Mouse (Mus musculus) adrenal gland, postnatal 14 days (tissue): ENCODE measurements around the gene Gm21866. TPM values are rescaled to one million over a fixed set of nuclear protein-coding genes. Genes with fewer than 3 reads are reported as not detected.
"Not testable (repeated sequence)": the region's sequence is repeated elsewhere in the genome, so short reads cannot be mapped to it uniquely, and the experiment has no call there.

Source experiments
- DNase-seq: peaks from one replicate; pipeline ENCODE4 v3.0.0; 2021; ENCODE audit warnings: mixed read lengths
- long read RNA-seq, 2 experiments: library from polyadenylated mRNA; stranded (forward); transcript quantifications; one replicate each; pipeline ENCODE4 v2.0.0; 2021
- total RNA-seq: library from RNA; stranded (reverse); gene quantifications from 2 replicates; pipeline ENCODE4 v1.2.3, GENCODE M21; 2021

The Gm21866 gene
- not detected in 2 replicates for total RNA-seq
- long read RNA-seq, experiment 1 = 0 reads
- long read RNA-seq, experiment 2 = 0 reads

GRCm38 (mm10) chrY:13465479-13465878 lies at the start of gene Gm21866:
TSS of gene Gm21866 (minus strand) at chrY:13465579.
- not testable (repeated sequence) for DNase-seq

DNA sequence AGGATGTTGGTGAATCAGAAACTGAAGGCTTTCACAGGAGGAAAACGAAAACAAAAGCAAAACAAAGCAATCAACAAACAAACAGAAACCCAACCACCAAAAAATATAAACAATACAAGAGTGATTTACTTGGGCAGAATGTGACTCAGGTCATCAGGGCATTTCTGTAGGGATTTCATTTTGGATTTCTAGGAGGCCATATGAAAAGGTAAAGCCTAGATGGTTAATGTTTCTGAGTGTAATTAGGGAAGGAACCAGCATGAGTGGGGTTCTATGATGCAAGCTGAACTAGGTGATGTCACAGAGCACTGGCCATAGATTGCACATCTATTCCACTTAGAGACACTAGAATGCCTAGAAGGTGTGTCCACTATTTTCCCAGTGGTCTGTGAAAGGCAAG lies 28.3 kb upstream of the Gm21866 start, which contains the start of gene Gm20773:
TSS of gene Gm20773 (plus strand) at position 301 of the 400 bp plus-strand sequence.
- not testable (repeated sequence) for DNase-seq

Other genes with a start within 250 kb of the Gm21866 start
- gene Gm21828, start 241.7 kb downstream of the Gm21866 start, total RNA-seq = not detected in 2 replicates
- gene Gm21440, start 213.2 kb downstream of the Gm21866 start, total RNA-seq = not detected in 2 replicates
- not detected in 2 replicates for gene Gm21454, start 213.1 kb downstream of the Gm21866 start, total RNA-seq
- not detected in 2 replicates for gene Gm21725, start 116.5 kb downstream of the Gm21866 start, total RNA-seq
- gene Gm20773, start 28.4 kb upstream of the Gm21866 start, total RNA-seq = not detected in 2 replicates